Mouse (Mus musculus): ENCODE measurements around the gene Rnf216. TPM values are rescaled to one million over a fixed set of nuclear protein-coding genes. Genes with fewer than 3 reads are reported as not detected.

Gene Rnf216
- polyA plus RNA-seq, 1 experiment from 2014 or later: 35.2 TPM

GRCm38 (mm10) chr5:143048232-143049012 lies 64.4 kb downstream of the Rnf216 start:
- Histone ChIP-seq H3K27me3 (ENCODE audit: control insufficient read depth, insufficient read depth, low read length) (no peaks in the 10 kb centered on the region), H3K36me3 (ENCODE audit: control insufficient read depth, insufficient read depth, low read length) (peaks cover 4% of the 10 kb centered on the region; the same call in 1 of the 2 replicates), H3K4me2 (no peak overlapping the region), H3K9ac (ENCODE audit: low read depth, low read length) (0 out of 2 replicates have a peak overlapping the region, but pooled peaks have one; percentile 46), H3K4me3 (ENCODE audit: low read depth, low read length) (no peak overlapping the region), H3K4me1 (ENCODE audit: control insufficient read depth, insufficient read depth, low read length) (peaks cover 53% of the 10 kb centered on the region), H3K27ac (ENCODE audit: low read depth, low read length) (peak overlapping the region; percentile 52; the same call in 1 of the 2 replicates), H3K9me3 (replicated peaks; ENCODE audit: control insufficient read depth, low read length) (no peaks in the 10 kb centered on the region)
- ATAC-seq (replicated peaks; ENCODE audit: insufficient number of reproducible peaks, low FRiP score, low TSS enrichment): no peak

- 0 out of 2 replicates have a peak overlapping the region, but pooled peaks have one; percentile 41 for H3K27ac ChIP-seq (ENCODE audit: low read depth, low read length)
- no peak overlapping the region for H3K4me3 ChIP-seq (ENCODE audit: low read depth, low read length)
- peaks cover 12% of the 10 kb centered on the region; the same call in 1 of the 2 replicates for H3K36me3 ChIP-seq (ENCODE audit: control insufficient read depth, insufficient read depth, low read length)
- 77% methylated on average over 1 of the region's 1 CpGs for WGBS (ENCODE audit: insufficient replicate concordance)
- ATAC-seq (replicated peaks; ENCODE audit: insufficient number of reproducible peaks, low FRiP score, low TSS enrichment): no peak
- no peaks in the 10 kb centered on the region for H3K9me3 ChIP-seq (replicated peaks; ENCODE audit: control insufficient read depth, low read length)
- H3K9ac ChIP-seq (ENCODE audit: low read depth, low read length): no peak overlapping the region
- no peaks in the 10 kb centered on the region for H3K27me3 ChIP-seq (ENCODE audit: control insufficient read depth, insufficient read depth, low read length)
- peaks cover 45% of the 10 kb centered on the region for H3K4me1 ChIP-seq (ENCODE audit: control insufficient read depth, insufficient read depth, low read length)
- no peak overlapping the region for H3K4me2 ChIP-seq
These were observed 65.2 kb downstream of the Rnf216 start for GRCm38 (mm10) chr5:143047586-143047985.

GRCm38 (mm10) chr5:143043902-143044301 lies 68.9 kb downstream of the Rnf216 start:
- Histone ChIP-seq H3K27me3 (ENCODE audit: control insufficient read depth, insufficient read depth, low read length) (no peaks in the 10 kb centered on the region), H3K9me3 (replicated peaks; ENCODE audit: control insufficient read depth, low read length) (no peaks in the 10 kb centered on the region), H3K4me1 (ENCODE audit: control insufficient read depth, insufficient read depth, low read length) (peaks cover 21% of the 10 kb centered on the region), H3K4me3 (ENCODE audit: low read depth, low read length) (no peak overlapping the region), H3K4me2 (no peak overlapping the region), H3K36me3 (ENCODE audit: control insufficient read depth, insufficient read depth, low read length) (peaks cover 12% of the 10 kb centered on the region; the same call in 1 of the 2 replicates), H3K27ac (ENCODE audit: low read depth, low read length) (no peak overlapping the region), H3K9ac (ENCODE audit: low read depth, low read length) (no peak overlapping the region)
- no peak for ATAC-seq (replicated peaks; ENCODE audit: insufficient number of reproducible peaks, low FRiP score, low TSS enrichment)
- WGBS (ENCODE audit: insufficient replicate concordance): 68% methylated on average over 2 of the region's 2 CpGs

DNA sequence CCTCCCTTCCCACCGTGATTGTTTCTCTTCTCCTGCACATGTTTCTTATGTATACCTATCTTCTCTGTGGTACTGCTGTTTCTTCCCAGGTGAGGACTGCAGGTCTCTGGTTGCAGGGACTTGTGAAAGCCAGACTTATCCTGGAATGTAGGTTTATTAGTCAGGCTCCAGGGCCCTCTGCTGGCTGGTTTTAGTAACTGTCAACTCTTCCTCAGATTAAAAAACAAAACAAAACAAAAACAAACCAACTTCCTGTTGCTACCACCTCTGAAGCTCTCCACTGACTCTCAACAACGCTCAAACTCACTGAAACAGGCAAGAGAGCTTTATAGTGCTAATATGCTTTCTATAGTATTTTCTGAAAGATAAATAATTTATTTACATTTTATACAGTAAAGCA lies 69.5 kb downstream of the Rnf216 start:
- Histone ChIP-seq H3K27ac (ENCODE audit: low read depth, low read length) (no peak overlapping the region), H3K36me3 (ENCODE audit: control insufficient read depth, insufficient read depth, low read length) (peaks cover 12% of the 10 kb centered on the region; the same call in 1 of the 2 replicates), H3K4me2 (no peak overlapping the region), H3K9me3 (replicated peaks; ENCODE audit: control insufficient read depth, low read length) (no peaks in the 10 kb centered on the region), H3K27me3 (ENCODE audit: control insufficient read depth, insufficient read depth, low read length) (no peaks in the 10 kb centered on the region), H3K4me1 (ENCODE audit: control insufficient read depth, insufficient read depth, low read length) (peaks cover 16% of the 10 kb centered on the region), H3K9ac (ENCODE audit: low read depth, low read length) (no peak overlapping the region), H3K4me3 (ENCODE audit: low read depth, low read length) (no peak overlapping the region)
- 78% methylated on average over 2 of the region's 2 CpGs for WGBS (ENCODE audit: insufficient replicate concordance)
- no peak for ATAC-seq (replicated peaks; ENCODE audit: insufficient number of reproducible peaks, low FRiP score, low TSS enrichment)

- ATAC-seq (replicated peaks; ENCODE audit: insufficient number of reproducible peaks, low FRiP score, low TSS enrichment): no peak
- peaks cover 8% of the 10 kb centered on the region; the same call in 1 of the 2 replicates for H3K36me3 ChIP-seq (ENCODE audit: control insufficient read depth, insufficient read depth, low read length)
- H3K4me1 ChIP-seq (ENCODE audit: control insufficient read depth, insufficient read depth, low read length): peaks cover 5% of the 10 kb centered on the region
- WGBS (ENCODE audit: insufficient replicate concordance): 69% methylated on average over 4 of the region's 4 CpGs
- no peaks in the 10 kb centered on the region for H3K27me3 ChIP-seq (ENCODE audit: control insufficient read depth, insufficient read depth, low read length)
- no peak overlapping the region for H3K27ac ChIP-seq (ENCODE audit: low read depth, low read length)
- 0 out of 2 replicates have a peak overlapping the region, but pooled peaks have one; percentile 23 for H3K9ac ChIP-seq (ENCODE audit: low read depth, low read length)
- H3K4me2 ChIP-seq: no peak overlapping the region
- H3K4me3 ChIP-seq (ENCODE audit: low read depth, low read length): no peak overlapping the region
- H3K9me3 ChIP-seq (replicated peaks; ENCODE audit: control insufficient read depth, low read length): no peaks in the 10 kb centered on the region
These were observed 74.0 kb downstream of the Rnf216 start for GRCm38 (mm10) chr5:143038794-143039193.

DNA sequence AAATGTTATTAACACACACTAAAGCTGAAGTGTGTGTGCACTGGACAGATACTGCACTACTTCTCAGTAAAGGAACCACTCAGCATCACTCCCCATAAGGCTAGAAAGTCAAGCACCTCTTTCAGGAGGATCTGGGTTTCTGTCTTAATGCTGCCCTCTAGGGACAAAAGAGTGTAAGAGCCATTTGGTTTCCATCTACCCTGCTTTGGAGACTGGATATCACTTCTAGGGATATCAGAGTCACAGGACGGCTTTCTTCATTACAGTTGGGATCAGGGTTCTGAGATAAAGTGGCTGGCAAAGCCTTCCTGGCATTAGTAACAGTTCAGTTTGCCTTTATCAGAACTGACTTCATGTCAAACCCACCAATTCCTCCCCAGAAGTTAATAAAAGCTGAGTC lies 75.6 kb downstream of the Rnf216 start:
- ATAC-seq (replicated peaks; ENCODE audit: insufficient number of reproducible peaks, low FRiP score, low TSS enrichment): no peak
- 3% methylated on average over 1 of the region's 1 CpGs for WGBS (ENCODE audit: insufficient replicate concordance)
- no peak overlapping the region for H3K4me3 ChIP-seq (ENCODE audit: low read depth, low read length)
- no peak overlapping the region for H3K4me2 ChIP-seq
- H3K9me3 ChIP-seq (replicated peaks; ENCODE audit: control insufficient read depth, low read length): no peaks in the 10 kb centered on the region
- H3K4me1 ChIP-seq (ENCODE audit: control insufficient read depth, insufficient read depth, low read length): peaks cover 17% of the 10 kb centered on the region
- no peaks in the 10 kb centered on the region for H3K36me3 ChIP-seq (ENCODE audit: control insufficient read depth, insufficient read depth, low read length)
- no peak overlapping the region for H3K27ac ChIP-seq (ENCODE audit: low read depth, low read length)
- H3K9ac ChIP-seq (ENCODE audit: low read depth, low read length): no peak overlapping the region
- no peaks in the 10 kb centered on the region for H3K27me3 ChIP-seq (ENCODE audit: control insufficient read depth, insufficient read depth, low read length)

DNA sequence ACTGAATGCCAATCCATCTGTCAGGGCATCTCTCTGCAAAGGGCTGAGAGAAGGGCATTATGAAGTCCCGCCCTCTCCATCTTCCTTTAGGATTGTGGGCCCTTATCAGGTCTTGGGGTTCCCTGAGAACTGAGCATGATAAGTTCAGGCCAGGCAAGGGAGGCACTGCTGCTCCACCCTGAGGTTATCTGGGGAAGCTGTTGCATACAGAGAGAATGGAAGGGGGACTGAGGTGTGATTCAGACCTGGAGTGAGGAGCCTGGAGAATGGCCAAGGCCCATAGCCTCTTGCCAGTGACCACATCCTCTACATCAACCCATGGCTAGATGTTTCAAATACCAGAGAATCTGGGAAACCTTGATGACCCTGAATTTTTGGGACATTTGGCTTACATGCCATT lies 76.7 kb downstream of the Rnf216 start:
- Histone ChIP-seq H3K27me3 (ENCODE audit: control insufficient read depth, insufficient read depth, low read length) (no peaks in the 10 kb centered on the region), H3K36me3 (ENCODE audit: control insufficient read depth, insufficient read depth, low read length) (no peaks in the 10 kb centered on the region), H3K9ac (ENCODE audit: low read depth, low read length) (no peak overlapping the region), H3K4me3 (ENCODE audit: low read depth, low read length) (no peak overlapping the region), H3K4me2 (no peak overlapping the region), H3K9me3 (replicated peaks; ENCODE audit: control insufficient read depth, low read length) (no peaks in the 10 kb centered on the region), H3K4me1 (ENCODE audit: control insufficient read depth, insufficient read depth, low read length) (peaks cover 27% of the 10 kb centered on the region), H3K27ac (ENCODE audit: low read depth, low read length) (no peak overlapping the region)
- no peak for ATAC-seq (replicated peaks; ENCODE audit: insufficient number of reproducible peaks, low FRiP score, low TSS enrichment)
- WGBS (ENCODE audit: insufficient replicate concordance): 80% methylated on average over 1 of the region's 1 CpGs

GRCm38 (mm10) chr5:143035271-143035670 lies 77.5 kb downstream of the Rnf216 start:
- Histone ChIP-seq H3K9me3 (replicated peaks; ENCODE audit: control insufficient read depth, low read length) (no peaks in the 10 kb centered on the region), H3K27ac (ENCODE audit: low read depth, low read length) (no peak overlapping the region), H3K27me3 (ENCODE audit: control insufficient read depth, insufficient read depth, low read length) (no peaks in the 10 kb centered on the region), H3K4me2 (no peak overlapping the region), H3K4me3 (ENCODE audit: low read depth, low read length) (no peak overlapping the region), H3K4me1 (ENCODE audit: control insufficient read depth, insufficient read depth, low read length) (peaks cover 27% of the 10 kb centered on the region), H3K9ac (ENCODE audit: low read depth, low read length) (no peak overlapping the region), H3K36me3 (ENCODE audit: control insufficient read depth, insufficient read depth, low read length) (no peaks in the 10 kb centered on the region)
- WGBS (ENCODE audit: insufficient replicate concordance): 94% methylated on average over 4 of the region's 4 CpGs
- ATAC-seq (replicated peaks; ENCODE audit: insufficient number of reproducible peaks, low FRiP score, low TSS enrichment): no peak

DNA sequence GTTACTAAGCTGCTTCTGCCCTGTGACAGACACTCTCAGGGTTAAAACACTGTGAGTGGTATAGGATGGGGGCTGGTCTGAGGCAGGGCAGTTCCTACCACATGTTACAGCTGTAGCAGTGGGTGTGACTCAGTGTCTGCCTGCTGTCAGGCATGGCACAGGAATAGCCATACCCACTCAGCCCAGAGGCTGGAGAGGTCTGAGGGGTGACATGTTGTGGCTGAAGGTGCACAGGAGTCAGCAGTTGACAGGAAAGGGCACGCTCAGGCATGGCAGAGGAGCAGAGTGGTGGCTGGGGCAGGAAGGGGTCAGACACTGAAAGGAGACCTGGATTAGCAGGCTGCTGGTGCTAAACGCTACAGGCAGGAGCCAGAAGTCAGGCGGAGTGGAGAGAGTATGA lies 78.7 kb downstream of the Rnf216 start:
- Histone ChIP-seq H3K27ac (ENCODE audit: low read depth, low read length) (no peak overlapping the region), H3K9ac (ENCODE audit: low read depth, low read length) (no peak overlapping the region), H3K4me2 (no peak overlapping the region), H3K36me3 (ENCODE audit: control insufficient read depth, insufficient read depth, low read length) (no peaks in the 10 kb centered on the region), H3K27me3 (ENCODE audit: control insufficient read depth, insufficient read depth, low read length) (no peaks in the 10 kb centered on the region), H3K4me1 (ENCODE audit: control insufficient read depth, insufficient read depth, low read length) (peaks cover 27% of the 10 kb centered on the region), H3K4me3 (ENCODE audit: low read depth, low read length) (no peak overlapping the region), H3K9me3 (replicated peaks; ENCODE audit: control insufficient read depth, low read length) (no peaks in the 10 kb centered on the region)
- ATAC-seq (replicated peaks; ENCODE audit: insufficient number of reproducible peaks, low FRiP score, low TSS enrichment): peak; percentile 35; the same call in 1 of the 2 replicates
- WGBS (ENCODE audit: insufficient replicate concordance): 50% methylated on average over 3 of the region's 3 CpGs

Data from heart, embryonic 11.5 days (tissue).